Mouse (Mus musculus) kidney, embryonic 15.5 days (tissue): ENCODE data around the gene Hnrnpc. TPM values are rescaled to one million over a fixed set of nuclear protein-coding genes. Genes with fewer than 3 reads are reported as not detected.

Source experiments
- ATAC-seq: fragments of 200-750 bp; cut with Nextera tagmentation; replicated peaks from 2 replicates; pipeline ENCODE4 v1.8.0; 2017; ENCODE audit warnings: moderate TSS enrichment; ENCODE audit not compliant: low FRiP score
- H3K27ac ChIP-seq: fragments of 300-500 bp; sonication (generic); 2 replicates; pipeline ENCODE4 v1.5.1; 2015; ENCODE audit warnings: mild to moderate bottlenecking, inconsistent platforms
- H3K27me3 ChIP-seq: fragments of 300-500 bp; sonication (generic); 2 replicates; pipeline ENCODE4 v1.6.1; 2015; ENCODE audit warnings: inconsistent platforms
- H3K36me3 ChIP-seq: fragments of 300-500 bp; sonication (generic); 2 replicates; pipeline ENCODE4 v1.6.1; 2015; ENCODE audit warnings: inconsistent platforms
- H3K4me1 ChIP-seq: fragments of 300-500 bp; sonication (generic); 2 replicates; pipeline ENCODE4 v1.6.1; 2015; ENCODE audit warnings: inconsistent platforms
- H3K4me2 ChIP-seq: fragments of 300-500 bp; sonication (generic); 2 replicates; pipeline ENCODE4 v1.6.1; 2015; ENCODE audit warnings: moderate library complexity, mild to moderate bottlenecking, inconsistent platforms
- H3K4me3 ChIP-seq: fragments of 300-500 bp; sonication (generic); replicated peaks from 2 replicates; pipeline ENCODE4 v1.5.1; 2015; ENCODE audit warnings: mild to moderate bottlenecking, inconsistent platforms
- H3K9ac ChIP-seq: fragments of 300-500 bp; sonication (generic); 2 replicates; pipeline ENCODE4 v1.6.1; 2015; ENCODE audit warnings: mild to moderate bottlenecking, inconsistent platforms
- H3K9me3 ChIP-seq: fragments of 300-500 bp; sonication (generic); replicated peaks from 2 replicates; pipeline ENCODE4 v1.6.1; 2016; ENCODE audit warnings: inconsistent platforms
- WGBS: fragments of 180-500 bp; shearing (Covaris S2); methylation state at CpG from one replicate; pipeline ENCODE4 v1.1.7; 2015; ENCODE audit warnings: mixed read lengths; 5-methylcytosine and 5-hydroxymethylcytosine counted together
- polyA plus RNA-seq: library from polyadenylated mRNA; unstranded; fragments of >200 nt; fragmentation: Nextera tagmentation; extraction: Ambion mirVana; gene quantifications from 2 replicates; pipeline ENCODE4 v1.2.1, GENCODE M21; 2015

Hnrnpc gene
- polyA plus RNA-seq, 1 experiment from 2014 or later = 682 TPM

GRCm38 (mm10) chr14:52120169-52120568, 16.3 kb upstream of the Hnrnpc start:
- 55% methylated on average over 7 of the region's 7 CpGs for WGBS
- Histone ChIP-seq H3K4me1 (peaks cover 20% of the 10 kb centered on the region), H3K9ac (no peak overlapping the region), H3K9me3 (no peaks in the 10 kb centered on the region), H3K27ac (0 out of 2 replicates have a peak overlapping the region, but pooled peaks have one; percentile 87), H3K27me3 (0 out of 2 replicates have a peak, but pooled peaks cover 2% of the 10 kb centered on the region), H3K4me2 (peak overlapping the region; percentile 98), H3K36me3 (no peaks in the 10 kb centered on the region), H3K4me3 (peak overlapping the region; percentile 59; the same call in 1 of the 2 replicates)
- no peak for ATAC-seq

- Histone ChIP-seq H3K4me2 (peak overlapping the region; percentile 98), H3K9me3 (no peaks in the 10 kb centered on the region), H3K36me3 (no peaks in the 10 kb centered on the region), H3K27ac (peak overlapping the region; percentile 87), H3K4me1 (peaks cover 20% of the 10 kb centered on the region), H3K9ac (peak overlapping the region; percentile 68), H3K27me3 (0 out of 2 replicates have a peak, but pooled peaks cover 2% of the 10 kb centered on the region), H3K4me3 (peak overlapping the region; percentile 59)
- under 1% methylated on average over 38 of the region's 38 CpGs for WGBS
- peak; percentile 87 for ATAC-seq
Measured at GRCm38 (mm10) chr14:52118823-52119608, 15.2 kb upstream of the Hnrnpc start.

- peak overlapping the region; percentile 59 for H3K4me3 ChIP-seq
- peak overlapping the region; percentile 68; the same call in 1 of the 2 replicates for H3K9ac ChIP-seq
- no peaks in the 10 kb centered on the region for H3K36me3 ChIP-seq
- ATAC-seq = peak; percentile 48; the same call in 1 of the 2 replicates
- peaks cover 20% of the 10 kb centered on the region for H3K4me1 ChIP-seq
- H3K4me2 ChIP-seq = peak overlapping the region; percentile 98
- peak overlapping the region; percentile 87; the same call in 1 of the 2 replicates for H3K27ac ChIP-seq
- 0 out of 2 replicates have a peak, but pooled peaks cover 2% of the 10 kb centered on the region for H3K27me3 ChIP-seq
- 29% methylated on average over 8 of the region's 8 CpGs for WGBS
- no peaks in the 10 kb centered on the region for H3K9me3 ChIP-seq
Measured at GRCm38 (mm10) chr14:52118456-52118822, 14.6 kb upstream of the Hnrnpc start.

- Histone ChIP-seq H3K27me3 (no peaks in the 10 kb centered on the region), H3K36me3 (no peaks in the 10 kb centered on the region), H3K27ac (no peak overlapping the region), H3K9me3 (no peaks in the 10 kb centered on the region), H3K4me2 (no peak overlapping the region), H3K4me1 (peaks cover 20% of the 10 kb centered on the region), H3K4me3 (no peak overlapping the region), H3K9ac (no peak overlapping the region)
- ATAC-seq = no peak
- 90% methylated on average over 5 of the region's 5 CpGs for WGBS
Measured at GRCm38 (mm10) chr14:52117241-52117640, 13.4 kb upstream of the Hnrnpc start.

- no peak for ATAC-seq
- H3K27me3 ChIP-seq = no peaks in the 10 kb centered on the region
- H3K4me1 ChIP-seq = peaks cover 11% of the 10 kb centered on the region
- 61% methylated on average over 1 of the region's 1 CpGs for WGBS
- H3K4me3 ChIP-seq = no peak overlapping the region
- no peak overlapping the region for H3K4me2 ChIP-seq
- no peaks in the 10 kb centered on the region for H3K9me3 ChIP-seq
- no peaks in the 10 kb centered on the region for H3K36me3 ChIP-seq
- H3K9ac ChIP-seq = no peak overlapping the region
- no peak overlapping the region for H3K27ac ChIP-seq
Measured at GRCm38 (mm10) chr14:52114101-52114500, 10.3 kb upstream of the Hnrnpc start.

- no peak for ATAC-seq
Measured at GRCm38 (mm10) chr14:52110346-52110745, 6.5 kb upstream of the Hnrnpc start, which contains the start of gene Rpgrip1. Gene Rpgrip1, plus strand, starts transcription at chr14:52110704.

GRCm38 (mm10) chr14:52108025-52108424, 4.2 kb upstream of the Hnrnpc start:
- H3K9me3 ChIP-seq = no peaks in the 10 kb centered on the region
- no peak overlapping the region for H3K4me2 ChIP-seq
- WGBS = 81% methylated on average over 2 of the region's 2 CpGs
- no peaks in the 10 kb centered on the region for H3K36me3 ChIP-seq
- H3K9ac ChIP-seq = no peak overlapping the region
- H3K4me3 ChIP-seq = no peak overlapping the region
- no peak overlapping the region for H3K27ac ChIP-seq
- H3K4me1 ChIP-seq = peaks cover 23% of the 10 kb centered on the region
- no peaks in the 10 kb centered on the region for H3K27me3 ChIP-seq
- ATAC-seq = no peak

More at GRCm38 (mm10) chr14:52110346-52110745, 6.5 kb upstream of the Hnrnpc start, which contains the start of gene Rpgrip1:
- Histone ChIP-seq H3K36me3 (no peaks in the 10 kb centered on the region), H3K9me3 (no peaks in the 10 kb centered on the region), H3K27ac (no peak within 1 kb of the TSS), H3K9ac (no peak within 1 kb of the TSS), H3K27me3 (no peaks in the 10 kb centered on the region), H3K4me3 (no peak within 1 kb of the TSS), H3K4me1 (peaks cover 14% of the 10 kb centered on the region), H3K4me2 (no peak within 1 kb of the TSS)
- WGBS = 95% methylated on average over 4 of the region's 4 CpGs

GRCm38 (mm10) chr14:52106741-52107140, 2.9 kb upstream of the Hnrnpc start:
- ATAC-seq = no peak
- Histone ChIP-seq H3K36me3 (peaks cover 6% of the 10 kb centered on the region), H3K4me3 (no peak overlapping the region), H3K4me1 (peaks cover 32% of the 10 kb centered on the region), H3K27me3 (no peaks in the 10 kb centered on the region), H3K9me3 (no peaks in the 10 kb centered on the region), H3K4me2 (peak overlapping the region; percentile 40), H3K27ac (peak overlapping the region; percentile 91), H3K9ac (0 out of 2 replicates have a peak overlapping the region, but pooled peaks have one; percentile 16)
- WGBS = 13% methylated on average over 10 of the region's 10 CpGs

- H3K9me3 ChIP-seq = no peaks in the 10 kb centered on the region
- H3K9ac ChIP-seq = no peak overlapping the region
- H3K27ac ChIP-seq = peak overlapping the region; percentile 56
- H3K27me3 ChIP-seq = no peaks in the 10 kb centered on the region
- peaks cover 13% of the 10 kb centered on the region for H3K36me3 ChIP-seq
- H3K4me1 ChIP-seq = peaks cover 43% of the 10 kb centered on the region
- WGBS = 28% methylated on average over 2 of the region's 2 CpGs
- no peak for ATAC-seq
- no peak overlapping the region for H3K4me2 ChIP-seq
- H3K4me3 ChIP-seq = no peak overlapping the region
Measured at GRCm38 (mm10) chr14:52105308-52105707, 1.5 kb upstream of the Hnrnpc start.

GRCm38 (mm10) chr14:52104677-52105285, 953 bp upstream of the Hnrnpc start:
- H3K9me3 ChIP-seq = no peaks in the 10 kb centered on the region
- H3K4me2 ChIP-seq = peak overlapping the region; percentile 63
- H3K4me3 ChIP-seq = peak overlapping the region; percentile 43
- H3K27me3 ChIP-seq = no peaks in the 10 kb centered on the region
- ATAC-seq = no peak
- H3K4me1 ChIP-seq = peaks cover 45% of the 10 kb centered on the region
- H3K27ac ChIP-seq = peak overlapping the region; percentile 96
- peak overlapping the region; percentile 55 for H3K9ac ChIP-seq
- WGBS = 31% methylated on average over 7 of the region's 7 CpGs
- peaks cover 15% of the 10 kb centered on the region for H3K36me3 ChIP-seq

- H3K4me2 ChIP-seq = peak overlapping the region; percentile 71
- peaks cover 18% of the 10 kb centered on the region for H3K36me3 ChIP-seq
- peak overlapping the region; percentile 98 for H3K9ac ChIP-seq
- peaks cover 50% of the 10 kb centered on the region for H3K4me1 ChIP-seq
- no peak; the same call in 1 of the 2 replicates for ATAC-seq
- peak overlapping the region; percentile 96 for H3K27ac ChIP-seq
- H3K4me3 ChIP-seq = peak overlapping the region; percentile 81
- no peaks in the 10 kb centered on the region for H3K27me3 ChIP-seq
- WGBS = under 1% methylated on average over 30 of the region's 30 CpGs
- H3K9me3 ChIP-seq = no peaks in the 10 kb centered on the region
Measured at GRCm38 (mm10) chr14:52103474-52103855, 363 bp downstream of the Hnrnpc start.
